Mouse (Mus musculus): ENCODE data around the gene Tcf25. TPM values are rescaled to one million over a fixed set of nuclear protein-coding genes. Genes with fewer than 3 reads are reported as not detected.

The Tcf25 gene
- 691 and 692 TPM in 2 replicates for polyA plus RNA-seq (2012; rRNA removed)

- Histone ChIP-seq H3K27ac (ENCODE audit: insufficient read depth, low read length) (peak within 1 kb of the TSS; percentile 93), H3K4me3 (replicated peaks; ENCODE audit: insufficient read depth, low read depth, low read length) (peak within 1 kb of the TSS; percentile 78), H3K27me3 (ENCODE audit: control insufficient read depth, insufficient read depth, low read length) (no peaks in the 10 kb centered on the region), H3K4me1 (ENCODE audit: control insufficient read depth, insufficient read depth, low read length) (peaks cover 11% of the 10 kb centered on the region; the same call in 1 of the 2 replicates)
- TF ChIP-seq POLR2A (IDR thresholded peaks at IDR 0.05; ENCODE audit: borderline replicate concordance, insufficient read depth, low read length) (peak; percentile 73), CTCF (IDR thresholded peaks at IDR 0.05; ENCODE audit: borderline replicate concordance, insufficient read depth, low read depth, low read length) (peak; percentile 54)
- under 1% methylated on average over 75 of the region's 75 CpGs for WGBS
- peak; percentile 96 to 97 for DNase-seq
These were observed at the start of gene Tcf25 for GRCm38 (mm10) chr8:123373403-123374238. Gene Tcf25 (plus strand): TSS chr8:123373753.

- Histone ChIP-seq H3K4me3 (replicated peaks; ENCODE audit: insufficient read depth, low read depth, low read length) (no peak overlapping the region), H3K27me3 (ENCODE audit: control insufficient read depth, insufficient read depth, low read length) (no peaks in the 10 kb centered on the region), H3K27ac (ENCODE audit: insufficient read depth, low read length) (no peak overlapping the region), H3K4me1 (ENCODE audit: control insufficient read depth, insufficient read depth, low read length) (no peaks in the 10 kb centered on the region)
- TF ChIP-seq CTCF (IDR thresholded peaks at IDR 0.05; ENCODE audit: borderline replicate concordance, insufficient read depth, low read depth, low read length) (no peak), POLR2A (IDR thresholded peaks at IDR 0.05; ENCODE audit: borderline replicate concordance, insufficient read depth, low read length) (no peak)
- 97% methylated on average over 2 of the region's 2 CpGs for WGBS
- no peak for DNase-seq
These were observed 45.0 kb upstream of the Tcf25 start for GRCm38 (mm10) chr8:123328552-123328951.

GRCm38 (mm10) chr8:123329350-123329749, 44.2 kb upstream of the Tcf25 start:
- Histone ChIP-seq H3K27me3 (ENCODE audit: control insufficient read depth, insufficient read depth, low read length) (no peaks in the 10 kb centered on the region), H3K4me3 (replicated peaks; ENCODE audit: insufficient read depth, low read depth, low read length) (no peak overlapping the region), H3K27ac (ENCODE audit: insufficient read depth, low read length) (no peak overlapping the region), H3K4me1 (ENCODE audit: control insufficient read depth, insufficient read depth, low read length) (0 out of 2 replicates have a peak, but pooled peaks cover 6% of the 10 kb centered on the region)
- DNase-seq = no peak
- WGBS = 91% methylated on average over 4 of the region's 4 CpGs
- no peak for TF ChIP-seq CTCF (IDR thresholded peaks at IDR 0.05; ENCODE audit: borderline replicate concordance, insufficient read depth, low read depth, low read length)
- TF ChIP-seq POLR2A (IDR thresholded peaks at IDR 0.05; ENCODE audit: borderline replicate concordance, insufficient read depth, low read length) = no peak

- Histone ChIP-seq H3K4me3 (replicated peaks; ENCODE audit: insufficient read depth, low read depth, low read length) (no peak overlapping the region), H3K4me1 (ENCODE audit: control insufficient read depth, insufficient read depth, low read length) (0 out of 2 replicates have a peak, but pooled peaks cover 6% of the 10 kb centered on the region), H3K27ac (ENCODE audit: insufficient read depth, low read length) (no peak overlapping the region), H3K27me3 (ENCODE audit: control insufficient read depth, insufficient read depth, low read length) (no peaks in the 10 kb centered on the region)
- TF ChIP-seq CTCF (IDR thresholded peaks at IDR 0.05; ENCODE audit: borderline replicate concordance, insufficient read depth, low read depth, low read length) (no peak), POLR2A (IDR thresholded peaks at IDR 0.05; ENCODE audit: borderline replicate concordance, insufficient read depth, low read length) (no peak)
- WGBS = 64% methylated on average over 5 of the region's 5 CpGs
- no peak for DNase-seq
These were observed 43.6 kb upstream of the Tcf25 start for GRCm38 (mm10) chr8:123329961-123330360.

GRCm38 (mm10) chr8:123330701-123331100, 42.9 kb upstream of the Tcf25 start:
- Histone ChIP-seq H3K4me1 (ENCODE audit: control insufficient read depth, insufficient read depth, low read length) (0 out of 2 replicates have a peak, but pooled peaks cover 6% of the 10 kb centered on the region), H3K4me3 (replicated peaks; ENCODE audit: insufficient read depth, low read depth, low read length) (no peak overlapping the region), H3K27me3 (ENCODE audit: control insufficient read depth, insufficient read depth, low read length) (no peaks in the 10 kb centered on the region), H3K27ac (ENCODE audit: insufficient read depth, low read length) (no peak overlapping the region)
- TF ChIP-seq POLR2A (IDR thresholded peaks at IDR 0.05; ENCODE audit: borderline replicate concordance, insufficient read depth, low read length) (no peak), CTCF (IDR thresholded peaks at IDR 0.05; ENCODE audit: borderline replicate concordance, insufficient read depth, low read depth, low read length) (no peak)
- DNase-seq = no peak
- WGBS = 87% methylated on average over 6 of the region's 6 CpGs

GRCm38 (mm10) chr8:123331301-123331700, 42.3 kb upstream of the Tcf25 start:
- H3K27ac ChIP-seq (ENCODE audit: insufficient read depth, low read length) = no peak overlapping the region
- TF ChIP-seq CTCF (IDR thresholded peaks at IDR 0.05; ENCODE audit: borderline replicate concordance, insufficient read depth, low read depth, low read length) (no peak), POLR2A (IDR thresholded peaks at IDR 0.05; ENCODE audit: borderline replicate concordance, insufficient read depth, low read length) (no peak)
- H3K4me1 ChIP-seq (ENCODE audit: control insufficient read depth, insufficient read depth, low read length) = 0 out of 2 replicates have a peak, but pooled peaks cover 6% of the 10 kb centered on the region
- WGBS = 92% methylated on average over 2 of the region's 2 CpGs
- H3K27me3 ChIP-seq (ENCODE audit: control insufficient read depth, insufficient read depth, low read length) = no peaks in the 10 kb centered on the region
- no peak overlapping the region for H3K4me3 ChIP-seq (replicated peaks; ENCODE audit: insufficient read depth, low read depth, low read length)
- no peak for DNase-seq

GRCm38 (mm10) chr8:123331810-123332209, 41.7 kb upstream of the Tcf25 start:
- Histone ChIP-seq H3K27me3 (ENCODE audit: control insufficient read depth, insufficient read depth, low read length) (no peaks in the 10 kb centered on the region), H3K4me3 (replicated peaks; ENCODE audit: insufficient read depth, low read depth, low read length) (peak overlapping the region; percentile 69), H3K4me1 (ENCODE audit: control insufficient read depth, insufficient read depth, low read length) (0 out of 2 replicates have a peak, but pooled peaks cover 6% of the 10 kb centered on the region), H3K27ac (ENCODE audit: insufficient read depth, low read length) (no peak overlapping the region)
- no peak for TF ChIP-seq CTCF (IDR thresholded peaks at IDR 0.05; ENCODE audit: borderline replicate concordance, insufficient read depth, low read depth, low read length)
- no peak for TF ChIP-seq POLR2A (IDR thresholded peaks at IDR 0.05; ENCODE audit: borderline replicate concordance, insufficient read depth, low read length)
- DNase-seq = no peak
- 18% methylated on average over 8 of the region's 8 CpGs for WGBS

Data from cerebellum, adult 2 months (tissue).